Mouse (Mus musculus) limb, embryonic 13.5 days (tissue): ENCODE results near the gene Kat5. TPM values are rescaled to one million over a fixed set of nuclear protein-coding genes. Genes with fewer than 3 reads are reported as not detected.
A peak's percentile ranks its signal among the peaks of the same experiment; 100 is the strongest.

Experiments used
- ATAC-seq: fragments of 200-750 bp; cut with Nextera tagmentation; 2 replicates; pipeline ENCODE4 v1.8.0; 2017; ENCODE audit warnings: low read depth, moderate number of reproducible peaks, moderate TSS enrichment; ENCODE audit not compliant: low FRiP score
- H3K27ac ChIP-seq: fragments of 300-500 bp; sonication (generic); 2 replicates; pipeline ENCODE4 v1.5.1; 2015; ENCODE audit warnings: inconsistent platforms, mild to moderate bottlenecking, moderate library complexity
- H3K27me3 ChIP-seq: fragments of 300-500 bp; sonication (generic); 2 replicates; pipeline ENCODE4 v1.6.1; 2015; ENCODE audit warnings: mild to moderate bottlenecking, inconsistent platforms
- H3K36me3 ChIP-seq: fragments of 300-500 bp; sonication (generic); 2 replicates; pipeline ENCODE4 v1.6.1; 2015; ENCODE audit warnings: inconsistent platforms, mild to moderate bottlenecking, moderate library complexity
- H3K4me1 ChIP-seq: fragments of 300-500 bp; sonication (generic); 2 replicates; pipeline ENCODE4 v1.6.1; 2015; ENCODE audit warnings: inconsistent platforms
- H3K4me2 ChIP-seq: fragments of 300-500 bp; sonication (generic); replicated peaks from 2 replicates; pipeline ENCODE4 v1.6.1; 2015; ENCODE audit warnings: inconsistent platforms, mild to moderate bottlenecking, moderate library complexity
- H3K4me3 ChIP-seq: fragments of 300-500 bp; sonication (generic); 2 replicates; pipeline ENCODE4 v1.5.1; 2015; ENCODE audit warnings: moderate library complexity, mild to moderate bottlenecking, inconsistent platforms
- H3K9ac ChIP-seq: fragments of 300-500 bp; sonication (generic); 2 replicates; pipeline ENCODE4 v1.6.1; 2015; ENCODE audit warnings: mild to moderate bottlenecking, inconsistent platforms
- H3K9me3 ChIP-seq: fragments of 300-500 bp; sonication (generic); 2 replicates; pipeline ENCODE4 v1.6.1; 2016; ENCODE audit warnings: inconsistent platforms
- WGBS: fragments of 180-500 bp; shearing (Covaris S2); methylation state at CpG from one replicate; pipeline ENCODE4 v1.1.7; 2015; 5-methylcytosine and 5-hydroxymethylcytosine counted together
- polyA plus RNA-seq: library from polyadenylated mRNA; unstranded; fragments of >200 nt; fragmentation: Nextera tagmentation; extraction: Ambion mirVana; gene quantifications from 2 replicates; pipeline ENCODE4 v1.2.1, GENCODE M21; 2015

The Kat5 gene
- polyA plus RNA-seq, 1 experiment from 2014 or later = 61.5 TPM

- no peaks in the 10 kb centered on the region for H3K4me1 ChIP-seq
- no peaks in the 10 kb centered on the region for H3K27me3 ChIP-seq
- no peaks in the 10 kb centered on the region for H3K9me3 ChIP-seq
- no peaks in the 10 kb centered on the region for H3K36me3 ChIP-seq
- no peak overlapping the region for H3K4me3 ChIP-seq
- no peak overlapping the region for H3K27ac ChIP-seq
- WGBS = 71% methylated on average over 9 of the region's 9 CpGs
- no peak overlapping the region for H3K4me2 ChIP-seq
- no peak for ATAC-seq
- H3K9ac ChIP-seq = no peak overlapping the region
These were observed 20.9 kb downstream of the Kat5 start for GRCm38 (mm10) chr19:5589159-5589558.

GRCm38 (mm10) chr19:5581995-5582394 lies 28.0 kb downstream of the Kat5 start:
- no peak overlapping the region for H3K4me3 ChIP-seq
- no peak overlapping the region for H3K27ac ChIP-seq
- no peak for ATAC-seq
- H3K4me2 ChIP-seq = no peak overlapping the region
- H3K9ac ChIP-seq = no peak overlapping the region
- WGBS = 76% methylated on average over 2 of the region's 2 CpGs
- no peaks in the 10 kb centered on the region for H3K36me3 ChIP-seq
- H3K27me3 ChIP-seq = no peaks in the 10 kb centered on the region
- no peaks in the 10 kb centered on the region for H3K9me3 ChIP-seq
- no peaks in the 10 kb centered on the region for H3K4me1 ChIP-seq

GRCm38 (mm10) chr19:5580776-5581175 lies 29.3 kb downstream of the Kat5 start:
- H3K4me1 ChIP-seq = no peaks in the 10 kb centered on the region
- ATAC-seq = no peak
- no peak overlapping the region for H3K27ac ChIP-seq
- H3K9ac ChIP-seq = no peak overlapping the region
- H3K9me3 ChIP-seq = no peaks in the 10 kb centered on the region
- H3K4me3 ChIP-seq = no peak overlapping the region
- WGBS = 81% methylated on average over 6 of the region's 6 CpGs
- no peak overlapping the region for H3K4me2 ChIP-seq
- no peaks in the 10 kb centered on the region for H3K27me3 ChIP-seq
- H3K36me3 ChIP-seq = no peaks in the 10 kb centered on the region

GRCm38 (mm10) chr19:5579971-5580370 lies 30.1 kb downstream of the Kat5 start:
- no peak overlapping the region for H3K4me2 ChIP-seq
- H3K36me3 ChIP-seq = no peaks in the 10 kb centered on the region
- no peaks in the 10 kb centered on the region for H3K9me3 ChIP-seq
- no peak overlapping the region for H3K4me3 ChIP-seq
- 80% methylated on average over 4 of the region's 4 CpGs for WGBS
- no peak for ATAC-seq
- no peak overlapping the region for H3K27ac ChIP-seq
- no peaks in the 10 kb centered on the region for H3K4me1 ChIP-seq
- no peaks in the 10 kb centered on the region for H3K27me3 ChIP-seq
- H3K9ac ChIP-seq = no peak overlapping the region

GRCm38 (mm10) chr19:5575336-5575735 lies 34.7 kb downstream of the Kat5 start:
- 91% methylated on average over 1 of the region's 1 CpGs for WGBS
- H3K4me2 ChIP-seq = no peak overlapping the region
- H3K9ac ChIP-seq = no peak overlapping the region
- no peaks in the 10 kb centered on the region for H3K4me1 ChIP-seq
- H3K36me3 ChIP-seq = peaks cover 7% of the 10 kb centered on the region; the same call in 1 of the 2 replicates
- 0 out of 2 replicates have a peak, but pooled peaks cover 4% of the 10 kb centered on the region for H3K27me3 ChIP-seq
- H3K27ac ChIP-seq = no peak overlapping the region
- H3K4me3 ChIP-seq = no peak overlapping the region
- no peaks in the 10 kb centered on the region for H3K9me3 ChIP-seq
- no peak for ATAC-seq

- Histone ChIP-seq H3K9me3 (no peaks in the 10 kb centered on the region), H3K4me3 (no peak overlapping the region), H3K4me2 (no peak overlapping the region), H3K27ac (no peak overlapping the region), H3K27me3 (peaks cover 12% of the 10 kb centered on the region; the same call in 1 of the 2 replicates), H3K9ac (no peak overlapping the region), H3K4me1 (peaks cover 10% of the 10 kb centered on the region), H3K36me3 (peaks cover 14% of the 10 kb centered on the region)
- 78% methylated on average over 19 of the region's 19 CpGs for WGBS
- ATAC-seq = no peak
These were observed 37.5 kb downstream of the Kat5 start for GRCm38 (mm10) chr19:5572331-5573125.

- Histone ChIP-seq H3K27ac (no peak overlapping the region), H3K9me3 (no peaks in the 10 kb centered on the region), H3K4me2 (no peak overlapping the region), H3K4me3 (no peak overlapping the region), H3K9ac (no peak overlapping the region), H3K4me1 (peaks cover 16% of the 10 kb centered on the region), H3K36me3 (peaks cover 14% of the 10 kb centered on the region), H3K27me3 (peaks cover 14% of the 10 kb centered on the region)
- WGBS = 76% methylated on average over 5 of the region's 5 CpGs
- no peak for ATAC-seq
These were observed 38.2 kb downstream of the Kat5 start for GRCm38 (mm10) chr19:5571831-5572230.

GRCm38 (mm10) chr19:5570353-5571246 lies 39.4 kb downstream of the Kat5 start:
- Histone ChIP-seq H3K9ac (no peak overlapping the region), H3K4me2 (no peak overlapping the region), H3K27ac (no peak overlapping the region), H3K4me3 (no peak overlapping the region), H3K9me3 (no peaks in the 10 kb centered on the region), H3K4me1 (peaks cover 18% of the 10 kb centered on the region), H3K27me3 (peaks cover 27% of the 10 kb centered on the region), H3K36me3 (peaks cover 14% of the 10 kb centered on the region)
- 89% methylated on average over 32 of the region's 32 CpGs for WGBS
- no peak for ATAC-seq

- Histone ChIP-seq H3K27ac (no peak overlapping the region), H3K9ac (no peak overlapping the region), H3K4me1 (peaks cover 18% of the 10 kb centered on the region), H3K27me3 (peaks cover 36% of the 10 kb centered on the region), H3K4me2 (peak overlapping the region; percentile 91; the same call in 1 of the 2 replicates), H3K36me3 (peaks cover 14% of the 10 kb centered on the region), H3K4me3 (no peak overlapping the region), H3K9me3 (no peaks in the 10 kb centered on the region)
- WGBS = 91% methylated on average over 10 of the region's 10 CpGs
- no peak for ATAC-seq
These were observed 40.5 kb downstream of the Kat5 start for GRCm38 (mm10) chr19:5569521-5569920.

GRCm38 (mm10) chr19:5568470-5569140 lies 41.4 kb downstream of the Kat5 start:
- H3K27me3 ChIP-seq = peaks cover 46% of the 10 kb centered on the region
- ATAC-seq = peak; percentile 7; the same call in 1 of the 2 replicates

GRCm38 (mm10) chr19:5567534-5568469 lies 42.2 kb downstream of the Kat5 start, which contains the start of gene Ap5b1:
Ap5b1 (plus strand) TSS chr19:5568025.
- H3K9ac ChIP-seq = peak within 1 kb of the TSS; percentile 79
- no peaks in the 10 kb centered on the region for H3K9me3 ChIP-seq
- peak within 1 kb of the TSS; percentile 91 for H3K4me2 ChIP-seq
- H3K36me3 ChIP-seq = peaks cover 14% of the 10 kb centered on the region
- H3K27me3 ChIP-seq = peaks cover 54% of the 10 kb centered on the region
- peaks cover 18% of the 10 kb centered on the region for H3K4me1 ChIP-seq
- ATAC-seq = peak; percentile 89
- peak within 1 kb of the TSS; percentile 73 for H3K4me3 ChIP-seq
- under 1% methylated on average over 99 of the region's 102 CpGs for WGBS
- H3K27ac ChIP-seq = peak within 1 kb of the TSS; percentile 52

More at GRCm38 (mm10) chr19:5568470-5569140, 41.4 kb downstream of the Kat5 start:
- H3K4me3 ChIP-seq = peak overlapping the region; percentile 73
- H3K4me2 ChIP-seq = peak overlapping the region; percentile 91
- H3K9me3 ChIP-seq = no peaks in the 10 kb centered on the region
- H3K27ac ChIP-seq = no peak overlapping the region
- H3K36me3 ChIP-seq = peaks cover 14% of the 10 kb centered on the region
- peak overlapping the region; percentile 79 for H3K9ac ChIP-seq
- 9% methylated on average over 27 of the region's 27 CpGs for WGBS
- peaks cover 18% of the 10 kb centered on the region for H3K4me1 ChIP-seq
